Mouse (Mus musculus) ES-Bruce4 (cell line): ENCODE data around the gene Slc34a3.

ENCODE experiments used
- CTCF ChIP-seq: IDR thresholded peaks from one replicate; pipeline ENCODE4 v1.8.1; 2011; ENCODE audit warnings: low read depth, low read length
- EP300 ChIP-seq: IDR thresholded peaks from 2 replicates; pipeline ENCODE4 v1.6.1; 2011; ENCODE audit warnings: low read depth, low read length; ENCODE audit not compliant: insufficient read depth
- POLR2A ChIP-seq: IDR thresholded peaks from one replicate; pipeline ENCODE4 v1.8.1; 2011; ENCODE audit warnings: low read length; ENCODE audit not compliant: insufficient read depth

- no peak for TF ChIP-seq EP300
- no peak for TF ChIP-seq POLR2A
- no peak for TF ChIP-seq CTCF
Observed at GRCm38 (mm10) chr2:25221331-25221772, 12.8 kb downstream of the Slc34a3 start.
